Mouse (Mus musculus) 416B (cell line): ENCODE measurements around the gene Gsk3b.
"Not testable (repeated sequence)": the region's sequence is repeated elsewhere in the genome, so short reads cannot be mapped to it uniquely, and the experiment has no call there.

ENCODE experiments used
- DNase-seq: peaks from one replicate; pipeline ENCODE4 v3.0.0; 2011; ENCODE audit warnings: low read depth

Gsk3b gene

GRCm38 (mm10) chr16:38189952-38190351, 101.2 kb downstream of the Gsk3b start:
- no peak for DNase-seq

GRCm38 (mm10) chr16:38190531-38190930, 101.7 kb downstream of the Gsk3b start:
- DNase-seq = peak; percentile 39

- DNase-seq = no peak
These were observed 102.7 kb downstream of the Gsk3b start for GRCm38 (mm10) chr16:38191460-38191859.

GRCm38 (mm10) chr16:38192640-38193039, 103.8 kb downstream of the Gsk3b start:
- DNase-seq = no peak

GRCm38 (mm10) chr16:38197299-38197698, 108.5 kb downstream of the Gsk3b start:
- DNase-seq = peak; percentile 78

GRCm38 (mm10) chr16:38205272-38205671, 116.5 kb downstream of the Gsk3b start:
- no peak for DNase-seq

GRCm38 (mm10) chr16:38222491-38222890, 133.7 kb downstream of the Gsk3b start:
- DNase-seq = not testable (repeated sequence)

- DNase-seq = no peak
These were observed 148.3 kb downstream of the Gsk3b start for GRCm38 (mm10) chr16:38236936-38237585.

GRCm38 (mm10) chr16:38239729-38240128, 150.9 kb downstream of the Gsk3b start:
- DNase-seq = peak; percentile 83

GRCm38 (mm10) chr16:38240167-38240566, 151.4 kb downstream of the Gsk3b start:
- no peak for DNase-seq

- DNase-seq = no peak
These were observed 155.3 kb downstream of the Gsk3b start for GRCm38 (mm10) chr16:38244111-38244510.

- DNase-seq = no peak
These were observed 156.6 kb downstream of the Gsk3b start for GRCm38 (mm10) chr16:38245379-38245778.

- DNase-seq = no peak
These were observed 157.2 kb downstream of the Gsk3b start for GRCm38 (mm10) chr16:38245849-38246585.

- DNase-seq = peak; percentile 85
These were observed 159.6 kb downstream of the Gsk3b start for GRCm38 (mm10) chr16:38248331-38248961.

- peak; percentile 90 for DNase-seq
These were observed 161.7 kb downstream of the Gsk3b start for GRCm38 (mm10) chr16:38250467-38250866.

- no peak for DNase-seq
These were observed 165.2 kb downstream of the Gsk3b start for GRCm38 (mm10) chr16:38254001-38254400.

GRCm38 (mm10) chr16:38255107-38255506, 166.3 kb downstream of the Gsk3b start:
- DNase-seq = no peak

GRCm38 (mm10) chr16:38255927-38256326, 167.1 kb downstream of the Gsk3b start:
- DNase-seq = no peak

- DNase-seq = no peak
These were observed 182.8 kb downstream of the Gsk3b start for GRCm38 (mm10) chr16:38271601-38272000.

GRCm38 (mm10) chr16:38272483-38272882, 183.7 kb downstream of the Gsk3b start:
- DNase-seq = no peak

- DNase-seq = no peak
These were observed 185.9 kb downstream of the Gsk3b start for GRCm38 (mm10) chr16:38274737-38275136.

- no peak for DNase-seq
These were observed 191.0 kb downstream of the Gsk3b start for GRCm38 (mm10) chr16:38279794-38280193.

GRCm38 (mm10) chr16:38280951-38281350, 192.2 kb downstream of the Gsk3b start:
- no peak for DNase-seq
